Mouse (Mus musculus) stomach, postnatal 0 days (tissue): Measurements from ENCODE around the gene Sun1.

Experiments used
- CTCF ChIP-seq: IDR thresholded peaks from 2 replicates; pipeline ENCODE4 v1.5.1; 2016; ENCODE audit warnings: antibody characterized with exemption, low read depth, mild to moderate bottlenecking, moderate library complexity
- EP300 ChIP-seq: optimal IDR thresholded peaks from 2 replicates; pipeline ENCODE3; 2016; ENCODE audit warnings: antibody characterized with exemption

DNA sequence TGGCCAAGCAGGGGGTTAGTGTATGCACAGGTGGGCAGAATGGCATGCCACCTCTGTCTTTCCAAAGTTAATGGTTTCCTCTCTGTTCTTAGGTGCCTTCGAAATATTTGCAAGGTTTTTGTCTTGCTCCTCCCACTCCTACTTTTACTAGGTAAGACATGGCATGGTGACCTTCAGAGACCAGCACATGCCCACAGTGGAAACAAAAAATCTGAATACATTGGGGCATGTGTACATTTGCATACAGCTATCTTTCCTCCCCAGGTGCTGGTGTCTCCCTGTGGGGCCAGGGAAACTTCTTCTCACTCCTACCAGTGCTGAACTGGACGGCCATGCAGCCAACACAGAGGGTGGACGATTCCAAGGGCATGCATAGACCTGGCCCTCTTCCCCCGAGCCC is 34.0 kb downstream of the Sun1 start:
- TF ChIP-seq CTCF (no peak), EP300 (no peak)
